Mouse (Mus musculus): ENCODE results near the gene Pola2. TPM values are rescaled to one million over a fixed set of nuclear protein-coding genes. Genes with fewer than 3 reads are reported as not detected.
A peak's percentile ranks its signal among the peaks of the same experiment; 100 is the strongest.

Pola2 gene
- polyA plus RNA-seq, 2 experiments = 60.9 to 63.0 TPM

GRCm38 (mm10) chr19:5962651-5963050 lies 1.4 kb downstream of the Pola2 start:
- Histone ChIP-seq H3K9ac (replicated peaks) (peak overlapping the region; percentile 91), H3K27me3 (ENCODE audit: control insufficient read depth, insufficient read depth, low read length) (no peaks in the 10 kb centered on the region), H3K36me3 (replicated peaks; ENCODE audit: control insufficient read depth, insufficient read depth, low read depth) (peaks cover 37% of the 10 kb centered on the region), H3K9me3 (ENCODE audit: control insufficient read depth, low read length) (no peaks in the 10 kb centered on the region), H3K27ac (no peak overlapping the region; the same call in 1 of the 2 replicates), H3K4me3 (ENCODE audit: insufficient read depth in 1 of 2, low read depth in 2 of 2, low read length in 2 of 2) (peak overlapping the region; percentile 96 to 97), H3K4me2 (ENCODE audit: low read depth) (peak overlapping the region; percentile 99), H3K4me1 (replicated peaks; ENCODE audit: control insufficient read depth in 2 of 2, insufficient read depth in 2 of 2, low read length in 1 of 2) (peaks cover 38 to 42% of the 10 kb centered on the region in 2 experiments)
- DNase-seq (ENCODE audit: low read depth in 3 of 3, low spot score in 3 of 3) = no peak
- TF ChIP-seq CTCF (IDR thresholded peaks at IDR 0.05; ENCODE audit: low read depth) (peak; percentile 57), EP300 (IDR thresholded peaks at IDR 0.05; ENCODE audit: low read depth) (no peak)
- ATAC-seq (ENCODE audit: insufficient read depth) = no peak
- 18% methylated on average over 1 of the region's 1 CpGs for WGBS (ENCODE audit: insufficient replicate concordance)

GRCm38 (mm10) chr19:5957371-5957770 lies 6.6 kb downstream of the Pola2 start:
- H3K4me2 ChIP-seq (ENCODE audit: low read depth) = no peak overlapping the region
- H3K4me1 ChIP-seq (replicated peaks; ENCODE audit: control insufficient read depth in 2 of 2, insufficient read depth in 2 of 2, low read length in 1 of 2) = peaks cover 2% of the 10 kb centered on the region in 2 experiments; a peak in 3 of 4 replicates
- peaks cover 85% of the 10 kb centered on the region for H3K36me3 ChIP-seq (replicated peaks; ENCODE audit: control insufficient read depth, insufficient read depth, low read depth)
- WGBS (ENCODE audit: insufficient replicate concordance) = 80% methylated on average over 5 of the region's 5 CpGs
- peak; percentile 30; the same call in 1 of the 2 replicates for ATAC-seq (ENCODE audit: insufficient read depth)
- no peak overlapping the region for H3K4me3 ChIP-seq (ENCODE audit: insufficient read depth in 1 of 2, low read depth in 2 of 2, low read length in 2 of 2)
- no peaks in the 10 kb centered on the region for H3K9me3 ChIP-seq (ENCODE audit: control insufficient read depth, low read length)
- no peaks in the 10 kb centered on the region for H3K27me3 ChIP-seq (ENCODE audit: control insufficient read depth, insufficient read depth, low read length)
- TF ChIP-seq CTCF (IDR thresholded peaks at IDR 0.05; ENCODE audit: low read depth) (no peak), EP300 (IDR thresholded peaks at IDR 0.05; ENCODE audit: low read depth) (no peak)
- no peak overlapping the region for H3K27ac ChIP-seq
- H3K9ac ChIP-seq (replicated peaks) = no peak overlapping the region
- no peak for DNase-seq (ENCODE audit: low read depth in 3 of 3, low spot score in 3 of 3)

- ATAC-seq (ENCODE audit: insufficient read depth) = peak; percentile 57; the same call in 1 of the 2 replicates
- Histone ChIP-seq H3K4me2 (ENCODE audit: low read depth) (no peak overlapping the region), H3K36me3 (replicated peaks; ENCODE audit: control insufficient read depth, insufficient read depth, low read depth) (peaks cover 89% of the 10 kb centered on the region), H3K4me1 (replicated peaks; ENCODE audit: control insufficient read depth in 2 of 2, insufficient read depth in 2 of 2, low read length in 1 of 2) (peaks cover 0 to 2% of the 10 kb centered on the region in 2 experiments; a peak in 2 of 4 replicates), H3K9ac (replicated peaks) (no peak overlapping the region), H3K27ac (no peak overlapping the region), H3K4me3 (ENCODE audit: insufficient read depth in 1 of 2, low read depth in 2 of 2, low read length in 2 of 2) (no peak overlapping the region), H3K9me3 (ENCODE audit: control insufficient read depth, low read length) (no peaks in the 10 kb centered on the region), H3K27me3 (ENCODE audit: control insufficient read depth, insufficient read depth, low read length) (no peaks in the 10 kb centered on the region)
- peak; percentile 60 to 68 (median 63) for DNase-seq (ENCODE audit: low read depth in 3 of 3, low spot score in 3 of 3)
- TF ChIP-seq CTCF (IDR thresholded peaks at IDR 0.05; ENCODE audit: low read depth) = peak; percentile 93
- TF ChIP-seq EP300 (IDR thresholded peaks at IDR 0.05; ENCODE audit: low read depth) = no peak
- 19% methylated on average over 3 of the region's 3 CpGs for WGBS (ENCODE audit: insufficient replicate concordance)
Observed at GRCm38 (mm10) chr19:5956685-5957084, 7.3 kb downstream of the Pola2 start.

DNA sequence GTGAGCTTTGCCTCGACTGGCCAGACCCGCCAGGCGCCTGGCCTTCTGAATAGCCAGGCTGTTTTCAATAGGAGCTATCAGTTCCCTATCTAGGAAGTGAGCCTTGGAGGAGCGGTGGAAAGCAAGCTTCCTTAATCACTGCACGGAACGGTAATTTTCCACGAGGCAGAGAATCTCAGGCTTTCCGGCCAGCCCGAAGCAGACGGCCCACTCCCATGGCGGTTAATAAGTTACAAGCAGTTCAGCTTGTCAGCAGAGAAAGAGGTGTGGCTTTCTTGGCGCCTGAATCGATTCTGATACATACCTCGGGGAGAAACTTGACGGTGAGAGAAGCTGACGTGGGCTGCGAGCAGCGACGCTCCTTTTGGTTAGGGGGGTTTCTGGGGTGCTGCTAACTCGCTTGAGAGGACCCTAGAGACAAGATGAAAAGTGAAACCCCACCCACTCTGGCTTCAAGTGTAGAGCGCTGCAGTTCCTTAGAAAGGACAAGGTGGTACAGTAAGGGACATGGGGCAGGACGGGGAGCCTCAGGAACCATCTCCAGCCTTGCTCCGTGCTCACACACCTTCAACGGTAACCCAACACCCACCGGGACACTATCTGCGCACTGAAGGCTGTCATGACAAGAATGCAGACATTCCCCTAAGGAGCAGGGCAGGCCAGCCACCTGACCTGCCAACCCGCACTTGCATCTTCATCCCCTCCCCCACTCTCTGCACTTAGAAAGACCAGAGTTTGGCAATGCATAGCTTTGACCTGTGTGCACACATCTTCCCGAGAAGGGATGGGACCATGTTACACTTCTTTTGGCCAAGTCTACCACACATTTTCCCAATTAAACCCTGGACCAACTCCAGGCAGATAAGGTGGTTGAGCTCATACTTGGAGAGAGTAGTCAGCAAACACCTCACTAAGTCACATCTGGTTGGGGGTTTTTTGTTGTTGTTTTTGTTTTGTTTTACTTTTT lies 8.0 kb downstream of the Pola2 start:
- 77% methylated on average over 28 of the region's 28 CpGs for WGBS (ENCODE audit: insufficient replicate concordance)
- no peak for DNase-seq (ENCODE audit: low read depth in 3 of 3, low spot score in 3 of 3)
- no peak overlapping the region for H3K4me3 ChIP-seq (ENCODE audit: insufficient read depth in 1 of 2, low read depth in 2 of 2, low read length in 2 of 2)
- H3K9me3 ChIP-seq (ENCODE audit: control insufficient read depth, low read length) = no peaks in the 10 kb centered on the region
- no peaks in the 10 kb centered on the region for H3K27me3 ChIP-seq (ENCODE audit: control insufficient read depth, insufficient read depth, low read length)
- H3K27ac ChIP-seq = no peak overlapping the region
- H3K9ac ChIP-seq (replicated peaks) = no peak overlapping the region
- H3K36me3 ChIP-seq (replicated peaks; ENCODE audit: control insufficient read depth, insufficient read depth, low read depth) = peaks cover 90% of the 10 kb centered on the region
- no peak for ATAC-seq (ENCODE audit: insufficient read depth)
- peak overlapping the region; percentile 29 for H3K4me2 ChIP-seq (ENCODE audit: low read depth)
- no peak for TF ChIP-seq EP300 (IDR thresholded peaks at IDR 0.05; ENCODE audit: low read depth)
- TF ChIP-seq CTCF (IDR thresholded peaks at IDR 0.05; ENCODE audit: low read depth) = no peak
- peaks cover 0 to 2% of the 10 kb centered on the region in 2 experiments; a peak in 2 of 4 replicates for H3K4me1 ChIP-seq (replicated peaks; ENCODE audit: control insufficient read depth in 2 of 2, insufficient read depth in 2 of 2, low read length in 1 of 2)

DNA sequence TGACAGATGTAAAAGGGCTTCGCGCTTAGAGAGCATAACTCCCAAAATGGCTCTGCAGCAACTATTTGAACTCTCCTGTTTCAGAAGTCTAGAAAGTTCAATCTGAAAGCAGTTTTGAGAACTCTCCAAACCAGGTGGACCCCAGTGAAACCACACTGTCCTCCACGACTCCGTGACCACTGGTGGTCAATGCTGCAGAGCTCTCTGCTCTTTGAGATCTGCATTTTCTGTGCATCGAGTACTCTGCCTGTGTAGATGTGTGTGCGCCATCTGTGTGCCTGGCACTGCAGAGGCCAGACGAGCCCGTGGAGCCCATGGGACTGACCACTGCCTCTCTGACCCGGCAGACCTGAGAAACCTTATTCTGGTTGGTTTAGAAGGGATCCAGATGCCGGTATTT lies 9.1 kb downstream of the Pola2 start:
- Histone ChIP-seq H3K9ac (replicated peaks) (no peak overlapping the region), H3K4me1 (replicated peaks; ENCODE audit: control insufficient read depth in 2 of 2, insufficient read depth in 2 of 2, low read length in 1 of 2) (peaks cover 0 to 2% of the 10 kb centered on the region in 2 experiments; a peak in 2 of 4 replicates), H3K27me3 (ENCODE audit: control insufficient read depth, insufficient read depth, low read length) (no peaks in the 10 kb centered on the region), H3K36me3 (replicated peaks; ENCODE audit: control insufficient read depth, insufficient read depth, low read depth) (peaks cover 93% of the 10 kb centered on the region), H3K27ac (no peak overlapping the region), H3K9me3 (ENCODE audit: control insufficient read depth, low read length) (no peaks in the 10 kb centered on the region), H3K4me3 (ENCODE audit: insufficient read depth in 1 of 2, low read depth in 2 of 2, low read length in 2 of 2) (no peak overlapping the region), H3K4me2 (ENCODE audit: low read depth) (no peak overlapping the region)
- ATAC-seq (ENCODE audit: insufficient read depth) (no peak), DNase-seq (ENCODE audit: low read depth in 3 of 3, low spot score in 3 of 3) (no peak)
- TF ChIP-seq CTCF (IDR thresholded peaks at IDR 0.05; ENCODE audit: low read depth) (no peak), EP300 (IDR thresholded peaks at IDR 0.05; ENCODE audit: low read depth) (no peak)
- WGBS (ENCODE audit: insufficient replicate concordance) = 90% methylated on average over 10 of the region's 10 CpGs

Data from liver, embryonic 14.5 days (tissue).